Mouse (Mus musculus): ENCODE results near the gene Gja3.

DNA sequence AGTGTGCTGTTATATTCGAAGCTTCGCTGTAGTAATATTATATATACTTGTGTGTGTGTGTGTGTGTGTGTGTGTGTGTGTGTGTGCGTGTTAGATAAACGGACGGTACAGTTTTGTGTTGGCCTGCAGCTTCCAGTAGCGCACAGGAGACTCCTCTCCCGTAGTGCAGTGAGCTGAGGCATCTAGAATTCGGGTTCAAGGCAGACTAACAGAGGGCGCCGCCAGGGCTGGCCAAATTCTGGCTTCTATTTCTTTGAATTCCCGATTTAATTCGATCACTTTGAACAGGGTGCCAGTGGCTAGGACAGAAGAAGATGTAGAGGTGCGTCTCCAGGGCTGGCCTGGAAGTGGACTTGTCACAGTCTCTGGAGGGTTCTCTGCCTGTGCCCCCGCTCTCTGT lies 47.2 kb upstream of the Gja3 start:
- TF ChIP-seq GATA1 (IDR thresholded peaks at IDR 0.05; ENCODE audit: low read depth, low read length) = no peak
- TF ChIP-seq SMC3 (IDR thresholded peaks at IDR 0.05; ENCODE audit: low read depth, low read length) = no peak
- no peak for TF ChIP-seq POLR2A (IDR thresholded peaks at IDR 0.05; ENCODE audit: control insufficient read depth in 1 of 2, insufficient read depth in 1 of 2, low read depth in 1 of 2, low read length in 2 of 2, poor library complexity in 1 of 2)
- no peak for TF ChIP-seq MEF2A (IDR thresholded peaks at IDR 0.05; ENCODE audit: extremely low read depth, insufficient replicate concordance, low read depth, low read length, poor library complexity, severe bottlenecking)
- no peak for TF ChIP-seq TCF12 (IDR thresholded peaks at IDR 0.05; ENCODE audit: low read depth, low read length)
- no peak for TF ChIP-seq KAT2A (conservative IDR thresholded peaks at IDR 0.05; ENCODE audit: low read depth, low read length)
- no peak for TF ChIP-seq CTCF (IDR thresholded peaks at IDR 0.05 in 2 of 3, conservative IDR thresholded peaks at IDR 0.05 in 1 of 3; ENCODE audit: control insufficient read depth in 1 of 3, insufficient read depth in 1 of 3, low read depth in 2 of 3, low read length in 3 of 3, poor library complexity in 1 of 3, severe bottlenecking in 1 of 3)
- no peak for TF ChIP-seq MXI1 (IDR thresholded peaks at IDR 0.05; ENCODE audit: low read depth, low read length)
- TF ChIP-seq MAX (IDR thresholded peaks at IDR 0.05; ENCODE audit: low read length) = no peak
- TF ChIP-seq RCOR1 (IDR thresholded peaks at IDR 0.05; ENCODE audit: low read depth, low read length) = no peak
- TF ChIP-seq BHLHE40 (IDR thresholded peaks at IDR 0.05; ENCODE audit: borderline replicate concordance, low read depth, low read length) = no peak
